Mouse (Mus musculus) MEL (cell line): ENCODE measurements around the gene Dmac2.

Experiments used
- CTCF ChIP-seq, 3 experiments: IDR thresholded peaks in 2 of 3; conservative IDR thresholded peaks in 1 of 3; 2 replicates each; pipeline ENCODE4 v1.5.1; 2011 to 2012; ENCODE audit warnings: low read length in 3 of 3, low read depth in 2 of 3, mild to moderate bottlenecking in 2 of 3, improper control_type of control experiment in 1 of 3, inconsistent platforms in 1 of 3, mixed read lengths in 1 of 3, moderate library complexity in 1 of 3; ENCODE audit not compliant: control insufficient read depth in 1 of 3, insufficient read depth in 1 of 3, poor library complexity in 1 of 3, severe bottlenecking in 1 of 3
- EP300 ChIP-seq, 2 experiments: IDR thresholded peaks; 2 replicates each; pipeline ENCODE4 v1.6.1; 2011; ENCODE audit warnings: improper control_type of control experiment in 2 of 2, low read length in 2 of 2, low read depth in 1 of 2, mild to moderate bottlenecking in 1 of 2
- GATA1 ChIP-seq: IDR thresholded peaks from 2 replicates; pipeline ENCODE4 v1.6.1; 2011; ENCODE audit warnings: low read depth, low read length, improper control_type of control experiment
- MXI1 ChIP-seq: IDR thresholded peaks from 2 replicates; pipeline ENCODE4 v1.6.1; 2011; ENCODE audit warnings: mild to moderate bottlenecking, low read depth, low read length, improper control_type of control experiment
- MYB ChIP-seq: IDR thresholded peaks from 2 replicates; pipeline ENCODE4 v1.6.1; 2011; ENCODE audit warnings: mild to moderate bottlenecking, low read depth, low read length, improper control_type of control experiment
- MYC ChIP-seq: IDR thresholded peaks from 2 replicates; pipeline ENCODE4 v1.6.1; 2011; ENCODE audit warnings: low read depth, mild to moderate bottlenecking, low read length, improper control_type of control experiment, moderate library complexity
- NRF1 ChIP-seq: IDR thresholded peaks from 2 replicates; pipeline ENCODE4 v1.6.1; 2014; ENCODE audit warnings: low read depth, mild to moderate bottlenecking, inconsistent platforms, low read length, improper control_type of control experiment, moderate library complexity; ENCODE audit not compliant: poor library complexity, insufficient read depth, severe bottlenecking
- POLR2A ChIP-seq, 2 experiments: IDR thresholded peaks; 2 replicates each; pipeline ENCODE4 v1.6.1; 2011 to 2012; ENCODE audit warnings: low read length in 2 of 2, mild to moderate bottlenecking in 2 of 2, control low read depth in 1 of 2, improper control_type of control experiment in 1 of 2, low read depth in 1 of 2, moderate library complexity in 1 of 2; ENCODE audit not compliant: control insufficient read depth in 1 of 2, insufficient read depth in 1 of 2, poor library complexity in 1 of 2
- SIN3A ChIP-seq: IDR thresholded peaks from 2 replicates; pipeline ENCODE4 v1.6.1; 2012; ENCODE audit warnings: low read length, improper control_type of control experiment, inconsistent platforms
- TCF12 ChIP-seq: IDR thresholded peaks from 2 replicates; pipeline ENCODE4 v1.6.1; 2014; ENCODE audit warnings: low read depth, mild to moderate bottlenecking, inconsistent platforms, low read length, improper control_type of control experiment, moderate library complexity
- USF1 ChIP-seq: IDR thresholded peaks from 2 replicates; pipeline ENCODE4 v1.6.1; 2014; ENCODE audit warnings: low read depth, mild to moderate bottlenecking, inconsistent platforms, low read length, improper control_type of control experiment, moderate library complexity
- ZNF384 ChIP-seq: IDR thresholded peaks from 2 replicates; pipeline ENCODE4 v1.6.1; 2012; ENCODE audit warnings: low read depth, mild to moderate bottlenecking, inconsistent platforms, low read length, improper control_type of control experiment

- TF ChIP-seq EP300 (IDR thresholded peaks at IDR 0.05; ENCODE audit: low read depth in 1 of 2, low read length in 2 of 2) (no peak), TCF12 (no peak), MYC (no peak), CTCF (IDR thresholded peaks at IDR 0.05 in 2 of 3, conservative IDR thresholded peaks at IDR 0.05 in 1 of 3; ENCODE audit: control insufficient read depth in 1 of 3, insufficient read depth in 1 of 3, low read depth in 2 of 3, low read length in 3 of 3, poor library complexity in 1 of 3, severe bottlenecking in 1 of 3) (no peak), ZNF384 (no peak), MYB (no peak), POLR2A (IDR thresholded peaks at IDR 0.05; ENCODE audit: control insufficient read depth in 1 of 2, insufficient read depth in 1 of 2, low read depth in 1 of 2, low read length in 2 of 2, poor library complexity in 1 of 2) (no peak), MXI1 (no peak), NRF1 (no peak), USF1 (no peak), SIN3A (no peak), GATA1 (no peak)
Observed at GRCm38 (mm10) chr7:25628323-25628620, 9.1 kb downstream of the Dmac2 start.
